Mouse (Mus musculus): ENCODE measurements around the gene Gcnt4.

DNA sequence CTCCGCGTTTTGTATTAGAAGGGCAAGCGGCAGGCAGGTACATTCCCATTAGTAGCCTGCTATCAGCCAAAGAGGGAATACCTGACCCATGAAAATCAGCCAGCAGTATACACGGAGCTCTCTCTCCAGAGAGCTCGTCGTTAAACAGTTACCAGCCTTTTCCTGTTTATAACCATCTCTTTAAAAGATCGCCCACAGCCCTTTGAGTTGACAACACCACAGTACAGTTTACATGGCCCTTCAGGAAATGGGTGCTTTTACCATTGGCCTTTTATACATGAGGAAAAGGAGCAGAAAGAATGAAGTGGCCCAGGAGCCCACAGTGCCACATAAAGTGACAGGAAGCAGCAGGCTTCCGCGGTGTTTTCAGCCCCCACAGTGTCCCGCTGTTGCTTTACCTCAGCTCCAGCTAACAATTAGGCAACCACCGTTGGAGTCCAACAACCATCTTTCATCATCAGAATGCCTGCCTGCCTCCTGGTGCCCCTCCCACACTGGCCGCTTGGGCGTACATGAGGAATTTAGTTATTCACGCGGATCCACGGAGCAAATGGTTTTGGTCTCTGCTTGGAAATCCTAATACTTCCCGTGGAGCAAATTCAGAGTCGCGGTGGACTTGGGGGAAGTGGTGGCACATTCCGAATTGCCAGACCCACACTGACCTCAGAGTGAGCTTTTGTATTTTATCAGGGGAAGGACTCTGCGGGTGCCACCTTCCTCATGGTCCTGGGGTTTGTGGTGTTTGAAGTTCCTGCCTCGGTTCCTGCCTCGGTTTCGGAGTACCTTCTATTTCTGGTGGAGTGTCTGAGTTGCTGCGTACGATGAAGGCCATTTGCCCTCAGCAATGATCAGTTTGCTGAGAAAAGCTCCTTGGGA is 59.0 kb downstream of the Gcnt4 start:
- TF ChIP-seq CTCF (IDR thresholded peaks at IDR 0.05; ENCODE audit: borderline replicate concordance, extremely low read depth, insufficient read depth, insufficient read length) (no peak), POLR2A (IDR thresholded peaks at IDR 0.05; ENCODE audit: borderline replicate concordance, extremely low read depth, insufficient read depth, insufficient read length, poor library complexity, severe bottlenecking) (no peak)

Measured in brain, embryonic 14.5 days (tissue).